Mouse (Mus musculus): Measurements from ENCODE around the gene Tmem94. TPM values are rescaled to one million over a fixed set of nuclear protein-coding genes. Genes with fewer than 3 reads are reported as not detected.

Gene Tmem94
- polyA plus RNA-seq, 1 experiment from 2014 or later = 15.4 TPM

DNA sequence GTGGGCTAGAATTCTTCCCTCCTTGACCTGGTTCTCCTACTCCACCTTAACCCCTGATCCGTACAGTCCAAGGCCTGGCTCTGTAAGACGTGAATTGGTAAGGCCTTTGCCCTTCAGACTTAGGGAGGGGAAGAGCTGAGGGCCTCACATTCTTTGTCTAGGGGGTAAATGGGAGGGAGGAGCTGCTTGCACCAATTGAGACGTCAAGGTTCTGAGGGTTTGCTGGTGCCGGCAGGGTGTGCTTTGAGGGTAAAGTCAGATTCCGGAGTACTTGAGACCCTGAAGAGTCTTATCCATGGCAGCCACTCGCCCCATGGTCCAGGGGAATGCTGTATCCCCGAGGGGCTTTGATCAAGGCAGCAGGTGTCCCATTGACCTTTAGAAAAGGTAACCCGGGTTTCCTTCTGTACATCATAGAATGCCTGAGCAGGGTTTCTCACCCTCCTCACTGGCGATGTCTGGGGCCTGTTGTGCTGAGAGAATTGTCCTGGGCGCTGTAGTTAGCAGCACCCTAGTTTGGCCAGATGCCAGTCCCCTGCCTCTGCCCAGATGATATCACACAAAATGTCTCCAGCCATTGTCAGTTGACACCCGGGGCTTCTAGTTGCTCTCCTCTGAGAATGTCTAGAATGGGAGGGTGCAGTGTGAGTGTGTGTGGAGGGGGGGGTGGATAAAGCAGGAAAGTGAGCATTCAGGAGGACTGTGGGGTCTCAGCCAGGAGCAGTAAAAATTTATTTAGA lies 71.6 kb downstream of the Tmem94 start:
- peaks cover 31% of the 10 kb centered on the region for H3K4me1 ChIP-seq (ENCODE audit: control insufficient read depth, insufficient read depth, low read length)
- H3K4me3 ChIP-seq (ENCODE audit: low read depth, low read length) = no peak overlapping the region
- H3K9me3 ChIP-seq (ENCODE audit: control insufficient read depth, low read length) = no peaks in the 10 kb centered on the region
- 0 out of 2 replicates have a peak, but pooled peaks cover 1% of the 10 kb centered on the region for H3K27me3 ChIP-seq (replicated peaks; ENCODE audit: control insufficient read depth, insufficient read depth, low read length)
- H3K36me3 ChIP-seq (ENCODE audit: control insufficient read depth, insufficient read depth, low read length) = no peaks in the 10 kb centered on the region
- no peak for DNase-seq (ENCODE audit: low spot score)
- H3K27ac ChIP-seq (replicated peaks; ENCODE audit: low read depth, low read length) = no peak overlapping the region
- no peak overlapping the region for H3K4me2 ChIP-seq (ENCODE audit: low read depth, low read length)
- H3K9ac ChIP-seq (ENCODE audit: low read depth, low read length) = no peak overlapping the region
- WGBS = 44% methylated on average over 11 of the region's 11 CpGs
- ATAC-seq (ENCODE audit: low read depth) = no peak

DNA sequence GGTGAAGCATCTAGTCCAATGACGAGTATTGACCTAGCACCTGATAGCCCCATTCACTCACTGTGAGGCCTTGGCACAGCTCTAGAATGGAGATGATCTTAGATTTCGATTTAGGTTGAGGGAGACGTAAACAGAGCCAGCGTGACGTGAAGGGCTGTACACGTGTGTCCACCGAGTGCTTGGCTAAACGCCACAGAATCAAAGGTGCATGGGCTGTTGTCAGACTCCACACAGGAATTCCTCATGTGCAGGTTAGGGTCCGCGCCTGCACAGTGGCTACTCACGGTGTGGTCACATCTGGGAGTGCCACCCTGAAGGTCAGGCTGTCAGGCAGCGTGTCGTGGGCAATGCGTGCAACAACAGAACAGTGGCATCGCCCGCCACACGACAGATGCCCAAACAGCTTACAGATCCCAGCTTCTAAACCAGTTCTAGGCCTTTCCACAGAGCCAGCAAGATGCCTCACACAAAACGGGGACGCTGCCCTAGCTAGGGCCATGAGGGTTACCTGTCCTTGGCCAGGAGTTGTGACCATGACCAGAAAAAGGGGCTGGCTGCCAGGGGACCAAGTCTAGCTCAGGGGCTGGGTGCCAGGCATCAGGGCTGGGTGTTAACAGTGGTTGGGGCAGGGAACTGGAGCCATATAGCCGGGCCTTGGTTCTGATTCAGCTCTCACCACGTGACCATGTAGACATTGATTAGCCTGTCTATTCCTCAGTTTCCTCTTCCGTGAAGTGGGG lies 72.5 kb downstream of the Tmem94 start:
- Histone ChIP-seq H3K4me2 (ENCODE audit: low read depth, low read length) (no peak overlapping the region), H3K9me3 (ENCODE audit: control insufficient read depth, low read length) (no peaks in the 10 kb centered on the region), H3K36me3 (ENCODE audit: control insufficient read depth, insufficient read depth, low read length) (no peaks in the 10 kb centered on the region), H3K27me3 (replicated peaks; ENCODE audit: control insufficient read depth, insufficient read depth, low read length) (no peaks in the 10 kb centered on the region), H3K27ac (replicated peaks; ENCODE audit: low read depth, low read length) (no peak overlapping the region), H3K4me3 (ENCODE audit: low read depth, low read length) (no peak overlapping the region), H3K9ac (ENCODE audit: low read depth, low read length) (no peak overlapping the region), H3K4me1 (ENCODE audit: control insufficient read depth, insufficient read depth, low read length) (peaks cover 30% of the 10 kb centered on the region)
- WGBS = 89% methylated on average over 22 of the region's 22 CpGs
- ATAC-seq (ENCODE audit: low read depth) = no peak
- no peak for DNase-seq (ENCODE audit: low spot score)

DNA sequence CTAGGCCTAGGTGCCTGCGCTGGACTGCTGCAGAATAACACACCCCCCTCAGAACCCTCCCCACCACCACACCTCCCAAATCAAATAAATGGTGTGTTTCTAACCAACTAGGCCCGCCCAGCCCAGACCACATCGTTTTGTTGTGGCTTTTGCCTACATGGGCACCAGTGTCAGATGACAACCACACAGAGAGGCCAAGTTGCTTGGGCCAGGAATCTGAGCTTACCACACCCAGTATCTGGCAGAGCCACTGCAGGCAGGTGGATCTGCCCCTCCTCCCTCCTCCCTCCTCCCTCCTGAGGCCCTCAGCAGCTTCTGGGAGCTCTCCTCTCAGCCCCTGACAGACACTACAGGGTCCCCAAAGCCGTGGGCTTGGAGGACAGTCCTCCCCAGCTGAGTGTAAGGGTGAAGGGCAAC lies 73.7 kb downstream of the Tmem94 start:
- peaks cover 20% of the 10 kb centered on the region for H3K4me1 ChIP-seq (ENCODE audit: control insufficient read depth, insufficient read depth, low read length)
- 22% methylated on average over 4 of the region's 4 CpGs for WGBS
- H3K4me2 ChIP-seq (ENCODE audit: low read depth, low read length) = no peak overlapping the region
- H3K36me3 ChIP-seq (ENCODE audit: control insufficient read depth, insufficient read depth, low read length) = no peaks in the 10 kb centered on the region
- no peaks in the 10 kb centered on the region for H3K9me3 ChIP-seq (ENCODE audit: control insufficient read depth, low read length)
- peak; percentile 87 for DNase-seq (ENCODE audit: low spot score)
- H3K4me3 ChIP-seq (ENCODE audit: low read depth, low read length) = no peak overlapping the region
- no peak overlapping the region for H3K27ac ChIP-seq (replicated peaks; ENCODE audit: low read depth, low read length)
- no peak overlapping the region for H3K9ac ChIP-seq (ENCODE audit: low read depth, low read length)
- H3K27me3 ChIP-seq (replicated peaks; ENCODE audit: control insufficient read depth, insufficient read depth, low read length) = no peaks in the 10 kb centered on the region
- peak; percentile 82 for ATAC-seq (ENCODE audit: low read depth)

DNA sequence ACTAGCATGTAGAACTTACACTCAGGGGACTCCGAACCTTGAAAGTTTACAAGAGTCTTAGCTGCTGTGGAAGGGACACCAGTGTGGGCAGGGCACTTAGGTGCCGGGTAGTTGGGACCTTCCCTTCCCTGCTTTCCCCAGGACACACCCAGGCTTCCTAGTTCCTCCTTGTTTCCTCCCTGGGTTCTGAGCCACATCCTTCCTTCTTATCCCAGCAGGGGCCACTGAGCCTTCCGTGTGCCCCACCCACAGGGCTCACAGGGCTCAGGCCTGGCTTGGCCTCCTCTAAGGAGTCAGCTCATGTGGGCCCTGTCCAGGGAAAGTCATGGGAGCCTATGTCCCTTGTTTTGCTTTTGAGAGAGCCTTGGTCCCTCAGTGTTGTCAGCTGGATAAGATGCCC lies 74.5 kb downstream of the Tmem94 start:
- peaks cover 20% of the 10 kb centered on the region for H3K4me1 ChIP-seq (ENCODE audit: control insufficient read depth, insufficient read depth, low read length)

DNA sequence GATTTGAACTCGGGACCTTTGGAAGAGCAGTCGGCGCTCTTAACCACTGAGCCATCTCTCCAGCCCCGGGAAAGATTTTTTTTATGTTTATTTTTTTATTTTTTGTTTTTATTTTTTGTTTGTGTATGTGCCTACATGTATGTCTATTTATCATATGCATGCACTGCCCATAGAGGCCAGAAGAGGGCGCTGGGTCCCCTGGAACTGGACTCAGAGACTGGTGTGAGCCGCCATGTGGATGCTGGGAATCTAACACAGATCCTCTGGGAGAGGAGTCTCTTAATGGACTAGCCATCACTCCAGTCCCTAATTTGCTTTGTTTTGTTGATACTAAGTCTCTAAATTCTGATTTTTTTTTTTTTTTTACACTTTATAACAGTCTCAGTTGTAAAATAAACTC lies 75.8 kb downstream of the Tmem94 start:
- Histone ChIP-seq H3K36me3 (ENCODE audit: control insufficient read depth, insufficient read depth, low read length) (no peaks in the 10 kb centered on the region), H3K9me3 (ENCODE audit: control insufficient read depth, low read length) (no peaks in the 10 kb centered on the region), H3K27ac (replicated peaks; ENCODE audit: low read depth, low read length) (no peak overlapping the region), H3K9ac (ENCODE audit: low read depth, low read length) (no peak overlapping the region), H3K4me2 (ENCODE audit: low read depth, low read length) (no peak overlapping the region), H3K4me3 (ENCODE audit: low read depth, low read length) (no peak overlapping the region), H3K4me1 (ENCODE audit: control insufficient read depth, insufficient read depth, low read length) (peaks cover 20% of the 10 kb centered on the region), H3K27me3 (replicated peaks; ENCODE audit: control insufficient read depth, insufficient read depth, low read length) (no peaks in the 10 kb centered on the region)
- no peak for DNase-seq (ENCODE audit: low spot score)
- WGBS = 84% methylated on average over 6 of the region's 6 CpGs
- ATAC-seq (ENCODE audit: low read depth) = no peak

More for the DNA sequence above, 74.5 kb downstream of the Tmem94 start:
- Histone ChIP-seq H3K4me3 (ENCODE audit: low read depth, low read length) (no peak overlapping the region), H3K36me3 (ENCODE audit: control insufficient read depth, insufficient read depth, low read length) (no peaks in the 10 kb centered on the region), H3K27me3 (replicated peaks; ENCODE audit: control insufficient read depth, insufficient read depth, low read length) (no peaks in the 10 kb centered on the region), H3K27ac (replicated peaks; ENCODE audit: low read depth, low read length) (no peak overlapping the region), H3K4me2 (ENCODE audit: low read depth, low read length) (no peak overlapping the region), H3K9me3 (ENCODE audit: control insufficient read depth, low read length) (no peaks in the 10 kb centered on the region), H3K9ac (ENCODE audit: low read depth, low read length) (no peak overlapping the region)
- no peak for ATAC-seq (ENCODE audit: low read depth)
- no peak for DNase-seq (ENCODE audit: low spot score)
- WGBS = 62% methylated on average over 3 of the region's 3 CpGs

DNA sequence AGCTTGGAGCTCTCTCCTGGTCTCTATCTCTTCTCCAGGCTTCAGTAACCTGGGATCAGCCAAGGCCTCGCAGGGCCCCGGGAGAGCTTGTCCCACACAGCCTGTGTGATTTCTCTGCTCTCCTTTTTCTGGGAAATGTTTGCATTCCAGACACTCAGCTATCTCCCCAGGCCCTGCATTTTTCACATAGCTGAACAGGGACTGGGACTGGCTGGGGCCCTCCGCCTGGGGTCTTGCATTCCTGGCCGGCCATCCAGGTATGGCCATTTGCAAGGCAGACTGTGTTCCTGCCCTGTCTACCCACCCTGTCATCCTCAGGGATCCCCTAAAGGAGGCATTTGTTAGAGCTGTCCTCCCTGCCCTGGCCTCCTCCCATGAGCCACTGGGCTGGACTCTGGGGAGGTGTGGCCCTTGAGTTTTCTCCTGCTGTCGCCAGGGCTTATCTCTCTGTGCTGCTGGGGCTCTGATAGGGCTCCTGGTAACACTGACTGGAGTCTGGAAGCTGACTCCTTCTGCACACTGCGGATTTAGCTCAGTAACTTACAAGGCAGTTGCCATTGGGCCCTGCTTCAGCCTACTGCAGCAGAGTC lies 76.8 kb downstream of the Tmem94 start:
- peak overlapping the region; percentile 68 for H3K27ac ChIP-seq (replicated peaks; ENCODE audit: low read depth, low read length)
- H3K9me3 ChIP-seq (ENCODE audit: control insufficient read depth, low read length) = no peaks in the 10 kb centered on the region
- 18% methylated on average over 6 of the region's 6 CpGs for WGBS
- no peaks in the 10 kb centered on the region for H3K36me3 ChIP-seq (ENCODE audit: control insufficient read depth, insufficient read depth, low read length)
- no peak overlapping the region for H3K4me3 ChIP-seq (ENCODE audit: low read depth, low read length)
- H3K4me2 ChIP-seq (ENCODE audit: low read depth, low read length) = no peak overlapping the region
- H3K9ac ChIP-seq (ENCODE audit: low read depth, low read length) = 0 out of 2 replicates have a peak overlapping the region, but pooled peaks have one; percentile 8
- H3K4me1 ChIP-seq (ENCODE audit: control insufficient read depth, insufficient read depth, low read length) = peaks cover 20% of the 10 kb centered on the region
- no peaks in the 10 kb centered on the region for H3K27me3 ChIP-seq (replicated peaks; ENCODE audit: control insufficient read depth, insufficient read depth, low read length)
- DNase-seq (ENCODE audit: low spot score) (peak; percentile 29), ATAC-seq (ENCODE audit: low read depth) (no peak)

DNA sequence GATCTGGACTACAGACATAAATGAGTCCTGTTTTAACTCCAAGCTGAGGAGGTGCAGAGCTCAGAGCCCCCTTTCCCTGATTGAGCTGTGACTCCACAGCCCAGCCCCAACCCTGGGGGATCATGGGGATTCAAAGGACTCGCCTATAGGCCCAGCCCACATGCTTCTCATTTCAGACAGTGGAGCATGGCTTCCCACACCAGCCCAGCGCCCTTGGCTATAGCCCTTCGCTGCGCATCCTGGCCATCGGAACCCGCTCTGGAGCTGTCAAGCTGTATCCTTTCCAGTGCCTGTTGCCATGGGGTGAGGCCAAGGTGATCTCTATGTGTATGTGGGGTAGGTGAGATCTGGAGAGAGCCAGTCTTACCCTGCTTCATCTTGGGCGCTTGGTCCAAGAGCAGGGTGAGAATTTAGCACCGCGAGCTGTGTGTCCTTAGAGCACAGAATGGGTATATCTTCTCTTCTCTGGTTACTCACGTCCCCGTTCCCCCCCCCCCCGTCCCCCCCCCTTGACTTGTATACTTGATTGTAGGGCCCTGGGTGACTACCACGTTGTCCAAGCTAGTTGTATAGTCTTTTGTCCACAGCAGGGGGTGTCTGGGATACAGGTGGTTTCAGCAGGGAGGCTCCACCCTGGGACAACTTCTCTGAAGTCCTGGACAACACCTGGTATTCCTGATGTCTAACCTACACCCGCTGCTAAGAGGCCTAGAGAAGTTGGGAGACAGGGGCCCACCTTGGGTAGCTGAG lies 78.1 kb downstream of the Tmem94 start:
- DNase-seq (ENCODE audit: low spot score) = no peak
- Histone ChIP-seq H3K27ac (replicated peaks; ENCODE audit: low read depth, low read length) (no peak overlapping the region), H3K36me3 (ENCODE audit: control insufficient read depth, insufficient read depth, low read length) (no peaks in the 10 kb centered on the region), H3K4me3 (ENCODE audit: low read depth, low read length) (no peak overlapping the region), H3K9me3 (ENCODE audit: control insufficient read depth, low read length) (no peaks in the 10 kb centered on the region), H3K4me1 (ENCODE audit: control insufficient read depth, insufficient read depth, low read length) (peaks cover 20% of the 10 kb centered on the region), H3K9ac (ENCODE audit: low read depth, low read length) (no peak overlapping the region), H3K4me2 (ENCODE audit: low read depth, low read length) (no peak overlapping the region), H3K27me3 (replicated peaks; ENCODE audit: control insufficient read depth, insufficient read depth, low read length) (no peaks in the 10 kb centered on the region)
- ATAC-seq (ENCODE audit: low read depth) = no peak
- WGBS = 79% methylated on average over 10 of the region's 14 CpGs

DNA sequence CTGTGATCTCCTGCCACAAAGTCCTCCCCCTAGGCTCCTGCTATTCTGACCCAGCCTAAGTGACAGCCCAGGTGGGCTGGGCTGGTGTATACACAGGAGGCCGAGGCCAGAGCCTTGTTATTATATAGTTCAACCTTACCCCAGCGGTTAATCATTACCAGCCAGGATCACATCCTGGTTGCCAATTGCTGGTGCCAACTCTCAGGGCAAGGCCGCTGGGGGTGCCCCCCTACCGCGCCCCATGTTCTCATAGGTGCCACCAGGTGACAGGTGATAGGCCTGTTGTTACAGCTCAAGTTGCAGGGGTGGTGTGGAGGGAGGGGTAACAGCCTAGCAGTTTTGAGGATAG lies 78.6 kb downstream of the Tmem94 start:
- no peak for DNase-seq (ENCODE audit: low spot score)
- Histone ChIP-seq H3K27ac (replicated peaks; ENCODE audit: low read depth, low read length) (no peak overlapping the region), H3K9ac (ENCODE audit: low read depth, low read length) (no peak overlapping the region), H3K4me2 (ENCODE audit: low read depth, low read length) (no peak overlapping the region), H3K4me3 (ENCODE audit: low read depth, low read length) (no peak overlapping the region), H3K9me3 (ENCODE audit: control insufficient read depth, low read length) (no peaks in the 10 kb centered on the region), H3K36me3 (ENCODE audit: control insufficient read depth, insufficient read depth, low read length) (no peaks in the 10 kb centered on the region), H3K4me1 (ENCODE audit: control insufficient read depth, insufficient read depth, low read length) (peaks cover 17% of the 10 kb centered on the region), H3K27me3 (replicated peaks; ENCODE audit: control insufficient read depth, insufficient read depth, low read length) (no peaks in the 10 kb centered on the region)
- WGBS = 72% methylated on average over 5 of the region's 5 CpGs
- no peak for ATAC-seq (ENCODE audit: low read depth)
